Mouse (Mus musculus) stomach, embryonic 14.5 days (tissue): Measurements from ENCODE around the gene Oaz1. TPM values are rescaled to one million over a fixed set of nuclear protein-coding genes. Genes with fewer than 3 reads are reported as not detected.
"Not testable (repeated sequence)": the region's sequence is repeated elsewhere in the genome, so short reads cannot be mapped to it uniquely, and the experiment has no call there.

Experiments used
- ATAC-seq: fragments of 200-750 bp; cut with Nextera tagmentation; 2 replicates; pipeline ENCODE4 v1.8.0; 2017; ENCODE audit warnings: low read depth, moderate TSS enrichment; ENCODE audit not compliant: insufficient number of reproducible peaks, insufficient read depth, low FRiP score
- H3K27ac ChIP-seq: fragments of 300-500 bp; sonication (generic); 2 replicates; pipeline ENCODE4 v1.5.1; 2014; ENCODE audit warnings: mild to moderate bottlenecking, low read length, moderate library complexity, mixed read lengths
- H3K27me3 ChIP-seq: fragments of 300-500 bp; sonication (generic); 2 replicates; pipeline ENCODE4 v1.6.1; 2014; ENCODE audit warnings: low read length, control low read depth, mixed read lengths; ENCODE audit not compliant: control insufficient read depth, insufficient read depth
- H3K36me3 ChIP-seq: fragments of 300-500 bp; sonication (generic); 2 replicates; pipeline ENCODE4 v1.6.1; 2014; ENCODE audit warnings: mild to moderate bottlenecking, control low read depth, low read length, moderate library complexity, mixed read lengths; ENCODE audit not compliant: control insufficient read depth, insufficient read depth
- H3K4me1 ChIP-seq: fragments of 300-500 bp; sonication (generic); 2 replicates; pipeline ENCODE4 v1.6.1; 2014; ENCODE audit warnings: low read length, control low read depth, mixed read lengths; ENCODE audit not compliant: control insufficient read depth, insufficient read depth
- H3K4me2 ChIP-seq: fragments of 300-500 bp; sonication (generic); replicated peaks from 2 replicates; pipeline ENCODE4 v1.6.1; 2014; ENCODE audit warnings: low read depth, low read length, control low read depth
- H3K4me3 ChIP-seq: fragments of 300-500 bp; sonication (generic); 2 replicates; pipeline ENCODE4 v1.5.1; 2014; ENCODE audit warnings: low read depth, low read length, control low read depth
- H3K9ac ChIP-seq: fragments of 300-500 bp; sonication (generic); replicated peaks from 2 replicates; pipeline ENCODE4 v1.6.1; 2014; ENCODE audit warnings: low read depth, mild to moderate bottlenecking, control low read depth, low read length, moderate library complexity, mixed read lengths
- H3K9me3 ChIP-seq: fragments of 300-500 bp; sonication (generic); 2 replicates; pipeline ENCODE4 v1.6.1; 2016; ENCODE audit warnings: low read depth, low read length, control low read depth; ENCODE audit not compliant: control insufficient read depth
- WGBS: fragments of 180-500 bp; shearing (Covaris S2); extraction: QIAGEN DNeasy Blood & Tissue Kit; methylation state at CpG from one replicate; pipeline ENCODE4 v1.1.7; 2014; 5-methylcytosine and 5-hydroxymethylcytosine counted together
- polyA plus RNA-seq: library from polyadenylated mRNA; unstranded; fragments of >200 nt; fragmentation: Nextera tagmentation; extraction: Ambion mirVana; gene quantifications from 2 replicates; pipeline ENCODE4 v1.2.1, GENCODE M21; 2014

Gene Oaz1
- polyA plus RNA-seq, 1 experiment from 2014 or later = 1,898 TPM

DNA sequence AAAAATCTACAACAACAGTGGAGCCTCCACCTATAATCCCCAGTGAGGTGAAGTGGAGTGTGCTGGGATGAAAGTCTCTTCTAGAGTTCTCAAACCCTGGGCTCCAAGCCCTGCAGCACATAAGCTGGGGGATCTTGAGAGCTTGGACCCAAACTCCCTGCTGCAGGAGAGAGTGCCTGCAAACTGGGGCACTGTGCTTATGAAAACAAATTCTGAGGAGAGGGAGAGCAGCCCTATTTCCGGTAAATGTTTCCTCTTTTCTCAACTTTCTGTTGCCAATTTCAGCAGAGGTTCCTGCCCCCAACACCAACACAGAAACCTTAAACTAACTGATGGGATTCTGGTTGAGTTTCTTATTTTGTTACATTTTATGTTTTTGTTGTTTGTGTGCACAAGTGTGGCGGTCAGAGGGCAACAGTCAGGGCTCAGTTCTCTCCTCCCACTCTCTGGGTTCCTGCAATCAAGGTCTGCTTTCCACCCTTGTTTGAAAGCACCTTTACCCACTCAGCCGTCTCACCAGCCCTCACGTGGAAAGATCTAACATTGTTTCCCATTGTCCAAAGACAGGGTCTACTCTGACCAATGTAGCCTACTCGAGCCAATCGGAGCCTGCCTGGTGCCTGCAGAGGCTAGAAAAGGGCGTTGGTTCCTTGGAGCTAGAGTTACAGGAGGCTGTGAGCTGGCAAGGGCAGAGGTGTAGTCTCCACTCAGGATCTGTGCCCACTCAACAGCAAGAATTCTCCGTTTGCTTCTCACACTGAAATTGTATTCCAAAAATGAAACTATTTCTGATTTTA, 2.4 kb upstream of the Oaz1 start:
- no peak overlapping the region for H3K9ac ChIP-seq
- H3K4me3 ChIP-seq = no peak overlapping the region
- no peaks in the 10 kb centered on the region for H3K27me3 ChIP-seq
- H3K27ac ChIP-seq = 0 out of 2 replicates have a peak overlapping the region, but pooled peaks have one; percentile 33
- peaks cover 7% of the 10 kb centered on the region; the same call in 1 of the 2 replicates for H3K4me1 ChIP-seq
- peaks cover 3% of the 10 kb centered on the region; the same call in 1 of the 2 replicates for H3K36me3 ChIP-seq
- 62% methylated on average over 8 of the region's 8 CpGs for WGBS
- H3K9me3 ChIP-seq = no peaks in the 10 kb centered on the region
- no peak for ATAC-seq
- H3K4me2 ChIP-seq = no peak overlapping the region

DNA sequence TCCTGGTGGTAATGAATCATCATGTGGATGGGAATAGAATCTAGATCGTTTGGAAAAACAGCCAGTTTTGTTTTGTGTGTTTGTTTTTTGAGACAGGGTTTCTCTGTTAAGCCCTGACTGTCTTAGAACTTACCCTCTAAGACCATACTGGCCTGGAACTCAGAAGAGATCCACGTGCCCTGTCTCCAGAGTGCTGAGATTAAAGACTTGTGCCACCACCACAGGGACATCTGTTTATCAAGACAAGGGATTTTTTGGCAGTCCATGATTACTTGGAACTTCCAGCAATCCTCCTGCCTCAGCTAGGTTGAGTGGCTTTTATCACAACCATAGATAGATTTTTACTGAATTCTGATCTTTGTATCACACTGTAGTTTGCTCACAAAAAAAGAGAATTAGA, 1.6 kb upstream of the Oaz1 start:
- H3K9ac ChIP-seq = no peak overlapping the region
- WGBS = 73% methylated on average over 2 of the region's 2 CpGs
- no peak overlapping the region for H3K27ac ChIP-seq
- H3K4me2 ChIP-seq = no peak overlapping the region
- H3K4me1 ChIP-seq = peaks cover 12% of the 10 kb centered on the region
- H3K4me3 ChIP-seq = no peak overlapping the region
- H3K27me3 ChIP-seq = no peaks in the 10 kb centered on the region
- H3K36me3 ChIP-seq = peaks cover 11% of the 10 kb centered on the region
- no peaks in the 10 kb centered on the region for H3K9me3 ChIP-seq
- no peak for ATAC-seq

DNA sequence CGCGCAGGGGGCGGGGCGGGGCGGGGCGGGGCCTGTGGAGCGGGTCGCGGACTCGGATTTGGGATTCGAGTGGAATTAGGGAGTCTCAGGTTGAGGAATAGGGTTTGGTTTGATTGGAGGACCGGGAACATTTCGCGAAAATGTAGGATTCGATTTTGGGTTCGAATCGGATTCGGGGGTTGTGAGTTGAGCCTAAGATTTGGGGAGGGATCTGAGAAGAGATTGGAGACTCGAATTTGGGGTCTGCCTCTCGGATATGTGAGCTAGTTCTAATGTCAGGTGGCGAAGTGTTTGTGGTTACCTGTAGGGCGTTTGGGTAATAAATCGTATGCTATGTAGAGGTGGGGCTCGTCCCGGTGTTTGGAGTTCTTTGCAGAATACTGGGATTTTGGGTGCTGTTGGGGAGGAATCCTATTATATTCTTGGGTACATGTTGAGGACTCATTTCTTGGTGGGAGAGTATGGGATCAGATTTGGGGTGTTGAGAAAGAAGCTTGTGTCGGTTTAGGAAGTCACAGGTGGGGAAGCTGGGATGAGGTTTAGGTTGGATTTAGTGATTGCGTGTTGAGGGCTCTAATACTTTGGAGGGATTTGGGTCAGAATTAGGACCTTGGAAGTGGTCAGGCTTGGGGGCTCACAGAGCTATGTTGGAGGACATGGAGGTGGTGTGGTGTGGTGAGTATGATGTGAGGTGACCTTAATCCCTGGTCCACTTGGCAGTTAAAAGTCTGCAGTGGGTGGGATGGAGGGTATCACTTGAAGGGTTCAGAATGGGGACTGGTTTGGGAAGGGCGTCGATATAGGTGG, 810 bp downstream of the Oaz1 start:
- WGBS = 8% methylated on average over 29 of the region's 29 CpGs
- Histone ChIP-seq H3K27me3 (no peaks in the 10 kb centered on the region), H3K4me2 (peak overlapping the region; percentile 97), H3K9me3 (no peaks in the 10 kb centered on the region), H3K4me3 (peak overlapping the region; percentile 71), H3K36me3 (peaks cover 13% of the 10 kb centered on the region), H3K4me1 (peaks cover 21% of the 10 kb centered on the region), H3K9ac (peak overlapping the region; percentile 95), H3K27ac (peak overlapping the region; percentile 90)
- ATAC-seq = no peak

DNA sequence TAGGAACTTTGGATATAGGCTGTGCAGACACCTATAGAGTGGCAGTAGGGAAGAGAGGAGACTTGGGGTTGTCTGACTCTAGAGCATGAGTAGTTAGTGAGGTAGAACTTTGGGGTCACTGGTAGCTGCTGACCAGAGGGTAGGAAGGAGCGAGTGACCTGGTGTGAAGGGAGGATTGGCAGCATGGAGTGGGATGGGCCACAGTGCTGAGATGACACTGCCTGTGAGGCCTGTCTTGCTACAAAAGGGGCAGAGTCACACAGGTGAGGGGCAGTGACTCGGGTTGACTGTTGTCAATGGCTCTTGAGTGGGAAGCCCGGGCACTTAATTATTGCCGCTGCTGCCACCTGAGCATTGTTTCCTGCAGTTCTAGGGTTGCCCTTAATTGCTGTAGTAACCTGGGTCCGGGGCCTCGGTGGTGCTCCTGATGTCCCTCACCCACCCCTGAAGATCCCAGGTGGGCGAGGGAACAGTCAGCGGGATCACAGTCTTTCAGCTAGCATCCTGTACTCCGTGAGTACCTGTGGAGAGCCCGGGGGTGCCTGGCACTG, 1.5 kb downstream of the Oaz1 start:
- no peak for ATAC-seq
- Histone ChIP-seq H3K9me3 (no peaks in the 10 kb centered on the region), H3K36me3 (peaks cover 13% of the 10 kb centered on the region), H3K4me3 (peak overlapping the region; percentile 71), H3K27ac (no peak overlapping the region), H3K27me3 (no peaks in the 10 kb centered on the region), H3K4me2 (peak overlapping the region; percentile 97), H3K9ac (peak overlapping the region; percentile 95; the same call in 1 of the 2 replicates), H3K4me1 (peaks cover 21% of the 10 kb centered on the region)
- 76% methylated on average over 10 of the region's 10 CpGs for WGBS

DNA sequence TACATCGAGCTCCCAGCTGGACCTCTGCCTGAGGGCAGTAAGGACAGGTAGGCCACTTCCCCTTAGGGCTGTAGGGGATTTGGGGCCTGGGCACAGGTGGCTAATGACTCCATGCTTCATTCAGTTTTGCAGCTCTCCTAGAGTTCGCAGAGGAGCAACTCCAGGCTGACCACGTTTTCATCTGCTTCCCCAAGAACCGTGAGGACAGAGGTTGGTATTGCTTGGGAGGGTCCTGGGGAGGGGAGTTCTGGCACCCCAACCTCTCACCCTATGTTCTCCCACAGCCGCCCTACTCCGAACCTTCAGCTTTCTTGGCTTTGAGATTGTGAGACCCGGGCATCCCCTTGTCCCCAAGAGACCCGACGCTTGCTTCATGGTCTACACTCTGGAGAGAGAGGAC, 2.1 kb downstream of the Oaz1 start:
- H3K27ac ChIP-seq, H3K27me3 ChIP-seq, H3K4me3 ChIP-seq, ATAC-seq, H3K9ac ChIP-seq, H3K4me2 ChIP-seq, H3K9me3 ChIP-seq: not testable (repeated sequence)
- WGBS = 81% methylated on average over 7 of the region's 9 CpGs
- peaks cover 13% of the 10 kb centered on the region for H3K36me3 ChIP-seq
- H3K4me1 ChIP-seq = peaks cover 21% of the 10 kb centered on the region

DNA sequence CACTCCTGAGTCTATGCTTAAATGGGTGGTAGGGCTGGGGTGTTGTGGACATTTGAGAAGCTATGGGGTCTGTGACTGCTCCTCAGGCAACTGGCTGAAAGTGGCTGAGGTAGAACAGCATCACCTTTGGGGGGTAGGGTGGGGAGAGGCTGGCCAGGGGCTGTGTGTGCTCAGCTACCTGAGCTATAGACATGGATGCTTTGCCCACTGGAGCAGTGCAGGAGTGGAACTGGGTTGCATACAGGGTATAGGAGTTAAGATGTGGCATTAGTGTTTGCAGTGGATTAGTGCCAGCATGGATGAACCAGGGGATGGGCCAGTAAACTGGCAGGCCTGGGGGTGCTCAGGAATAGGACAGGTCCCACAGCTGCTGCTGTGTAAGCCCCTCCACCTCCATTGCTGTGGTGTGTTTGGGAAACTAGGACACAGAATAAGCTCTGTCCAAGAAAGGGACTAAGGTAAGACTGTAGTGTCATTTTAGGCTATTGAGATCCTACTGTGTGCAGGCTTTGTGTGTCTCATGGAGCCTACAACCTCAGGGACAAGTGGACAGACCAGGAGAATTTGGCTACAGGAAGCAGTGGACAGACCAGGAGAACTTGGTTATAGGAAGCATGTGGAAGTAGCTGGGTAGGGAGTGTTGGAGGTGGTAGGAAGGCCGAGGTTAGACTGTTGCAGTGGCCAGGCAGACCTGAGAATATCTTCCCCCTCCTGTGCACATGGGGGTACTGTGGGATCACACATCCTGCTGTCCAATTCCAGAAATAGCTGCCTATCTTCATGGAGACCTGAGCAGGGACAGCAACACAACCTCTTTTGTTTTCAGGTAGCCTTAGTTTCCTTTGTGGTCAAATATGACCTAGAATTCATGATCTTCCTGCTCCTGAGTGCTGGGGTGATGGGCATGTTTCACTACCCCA, 3.2 kb downstream of the Oaz1 start:
- Histone ChIP-seq H3K4me2 (no peak overlapping the region), H3K9me3 (peaks cover 2% of the 10 kb centered on the region; the same call in 1 of the 2 replicates), H3K27ac (no peak overlapping the region), H3K9ac (no peak overlapping the region), H3K4me1 (peaks cover 21% of the 10 kb centered on the region), H3K27me3 (peaks cover 4% of the 10 kb centered on the region; the same call in 1 of the 2 replicates), H3K4me3 (no peak overlapping the region), H3K36me3 (peaks cover 13% of the 10 kb centered on the region)
- 44% methylated on average over 1 of the region's 1 CpGs for WGBS
- no peak for ATAC-seq

DNA sequence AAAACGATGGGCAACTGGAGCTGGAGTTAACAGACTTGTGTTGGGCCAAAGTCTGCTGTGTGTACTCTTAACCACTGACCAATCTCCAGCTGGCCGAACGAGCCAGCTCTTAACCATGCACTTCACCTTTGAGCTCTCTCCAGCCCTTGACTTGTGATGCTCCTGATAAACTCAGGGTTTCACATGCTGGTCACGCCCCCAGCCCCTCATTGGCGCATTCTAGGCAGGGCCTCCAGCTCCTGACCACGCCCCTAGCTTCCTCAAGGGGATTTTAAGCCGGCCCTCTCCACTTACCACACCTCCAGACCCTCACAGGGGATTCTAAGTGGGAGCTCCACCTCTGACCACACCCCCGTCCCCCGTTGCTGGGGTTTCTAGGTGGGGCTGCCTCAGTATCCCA, 4.7 kb downstream of the Oaz1 start:
- H3K27ac ChIP-seq = no peak overlapping the region
- H3K4me3 ChIP-seq = no peak overlapping the region
- ATAC-seq = peak; percentile 3; the same call in 1 of the 2 replicates
- H3K4me1 ChIP-seq = peaks cover 24% of the 10 kb centered on the region
- peaks cover 13% of the 10 kb centered on the region for H3K36me3 ChIP-seq
- H3K27me3 ChIP-seq = peaks cover 17% of the 10 kb centered on the region
- 5% methylated on average over 9 of the region's 9 CpGs for WGBS
- H3K4me2 ChIP-seq = no peak overlapping the region
- H3K9ac ChIP-seq = no peak overlapping the region
- H3K9me3 ChIP-seq = peaks cover 5% of the 10 kb centered on the region; the same call in 1 of the 2 replicates
